Mouse (Mus musculus) layer of hippocampus, adult 8-10 months (tissue): ENCODE results near the gene Prkce. TPM values are rescaled to one million over a fixed set of nuclear protein-coding genes. Genes with fewer than 3 reads are reported as not detected.

ENCODE experiments used
- DNase-seq, 2 experiments: peaks; one replicate each; pipeline ENCODE4 v3.0.0; 2022; ENCODE audit warnings: low spot score in 2 of 2
- total RNA-seq, 4 experiments: library from RNA; stranded (reverse); gene quantifications; 2 replicates each; pipeline ENCODE4 v1.2.4; 2022

Gene Prkce
- total RNA-seq, 4 experiments from 2014 or later: 343 to 388 (median 379) TPM

DNA sequence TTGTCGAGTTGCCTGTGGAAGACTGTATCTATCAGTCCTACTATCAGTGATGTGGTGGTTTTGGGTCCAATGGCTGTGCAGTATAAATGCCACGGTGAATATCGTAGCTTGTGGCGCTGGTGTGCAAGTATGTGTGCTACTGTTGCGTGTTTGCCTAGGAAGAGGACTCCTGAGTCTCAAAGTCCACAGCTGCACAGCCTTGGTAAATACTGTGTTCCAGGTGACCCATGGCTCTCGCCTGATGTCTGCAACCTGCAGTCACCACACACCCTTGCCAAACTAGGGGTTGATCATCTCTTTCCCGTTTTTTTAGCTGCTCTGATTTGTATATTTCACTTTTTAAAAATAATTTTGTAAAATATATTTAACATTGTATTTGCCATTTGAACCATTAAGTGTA is 273.5 kb downstream of the Prkce start:
- DNase-seq: no peak

DNA sequence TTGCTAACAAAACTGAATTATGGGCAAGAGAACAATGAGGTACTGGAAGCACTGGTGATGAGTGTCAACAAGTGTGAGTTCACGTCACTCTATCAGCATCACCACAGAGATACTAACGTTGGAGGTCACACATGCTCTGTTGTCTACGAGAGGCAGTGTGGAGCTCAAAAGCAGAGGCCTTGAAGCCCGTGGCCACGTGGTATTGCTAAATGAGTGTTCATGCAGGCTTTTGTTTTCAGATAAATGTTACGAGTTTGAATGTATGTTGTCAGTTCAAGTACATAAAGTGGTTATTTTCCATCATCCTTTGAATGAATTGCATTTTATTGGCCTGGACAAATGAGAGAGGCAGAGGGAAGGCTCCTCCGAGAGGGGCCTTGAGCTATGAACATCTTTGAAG is 276.3 kb downstream of the Prkce start:
- no peak for DNase-seq

DNA sequence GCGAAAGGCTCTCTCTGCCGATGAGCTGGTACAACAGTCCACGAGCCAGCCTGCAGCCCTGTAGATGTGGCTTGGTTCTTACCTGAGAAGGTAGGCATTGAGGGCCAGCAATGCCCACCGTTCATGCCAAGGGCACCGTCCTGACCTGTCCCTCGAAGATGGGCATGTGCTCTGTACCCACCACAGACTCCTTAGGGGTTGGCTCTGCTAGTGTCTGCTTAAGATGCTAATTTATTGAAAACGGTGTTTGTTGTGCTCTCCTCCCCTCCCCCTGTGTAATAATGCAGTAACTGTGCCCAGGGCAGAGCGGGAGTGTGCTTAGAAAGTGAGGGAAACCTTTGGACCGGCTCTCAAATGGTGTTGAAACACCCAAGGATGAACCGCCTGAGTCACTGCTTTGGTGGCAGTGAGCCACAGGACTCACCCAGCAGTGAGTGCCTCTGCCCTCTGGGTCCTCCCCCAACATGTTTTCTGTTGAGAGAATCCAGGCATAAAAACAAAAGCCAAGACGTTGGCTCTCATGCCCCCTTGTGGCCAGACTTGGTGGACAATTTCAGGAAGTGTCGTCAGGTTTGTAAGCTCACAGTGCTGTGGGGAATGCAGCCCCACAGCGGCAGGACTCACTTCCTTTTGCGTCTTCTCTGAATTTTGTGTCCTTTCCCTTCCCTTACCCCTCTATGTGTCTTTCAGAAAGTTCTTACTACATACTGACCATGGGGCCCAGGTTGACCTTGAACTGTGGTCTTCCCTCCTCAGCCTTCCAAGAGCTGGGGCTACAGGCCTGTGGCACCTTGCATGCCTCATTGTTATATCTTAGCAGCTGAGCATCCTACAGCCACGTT is 277.2 kb downstream of the Prkce start:
- DNase-seq: peak; percentile 85 to 94

DNA sequence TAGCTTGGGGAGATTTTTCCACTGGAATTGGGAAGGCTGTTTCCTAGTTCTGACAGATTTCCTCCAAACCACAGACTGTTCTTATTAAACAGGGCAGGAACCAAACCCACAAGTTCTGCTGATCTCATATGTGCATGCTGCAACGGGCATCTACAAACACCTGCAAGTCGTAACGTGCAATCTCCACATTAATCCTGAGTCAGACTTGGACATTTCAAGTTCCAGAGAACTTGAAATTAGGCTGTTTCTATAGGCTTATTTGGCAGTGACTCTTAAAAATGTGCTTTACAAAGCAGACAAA is 277.8 kb downstream of the Prkce start:
- no peak for DNase-seq

DNA sequence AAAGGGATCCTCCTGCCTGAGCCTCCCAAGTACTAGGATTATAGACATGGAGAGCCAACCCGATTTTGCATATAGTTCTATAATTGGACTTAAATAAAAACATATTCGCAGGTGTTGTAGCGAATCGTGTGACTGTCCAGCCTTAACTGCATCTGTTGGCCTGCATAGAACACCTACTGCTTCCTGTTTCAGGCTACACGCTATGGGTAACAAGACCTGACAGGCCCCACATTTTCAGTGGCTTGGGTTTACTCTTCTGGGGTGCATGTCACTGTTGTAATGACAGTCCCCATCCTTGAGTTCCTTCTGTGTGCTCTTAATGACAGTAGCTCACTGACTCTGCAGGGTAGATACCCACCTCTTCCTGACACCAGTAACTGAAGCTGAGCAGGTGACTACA is 278.3 kb downstream of the Prkce start:
- DNase-seq: no peak

DNA sequence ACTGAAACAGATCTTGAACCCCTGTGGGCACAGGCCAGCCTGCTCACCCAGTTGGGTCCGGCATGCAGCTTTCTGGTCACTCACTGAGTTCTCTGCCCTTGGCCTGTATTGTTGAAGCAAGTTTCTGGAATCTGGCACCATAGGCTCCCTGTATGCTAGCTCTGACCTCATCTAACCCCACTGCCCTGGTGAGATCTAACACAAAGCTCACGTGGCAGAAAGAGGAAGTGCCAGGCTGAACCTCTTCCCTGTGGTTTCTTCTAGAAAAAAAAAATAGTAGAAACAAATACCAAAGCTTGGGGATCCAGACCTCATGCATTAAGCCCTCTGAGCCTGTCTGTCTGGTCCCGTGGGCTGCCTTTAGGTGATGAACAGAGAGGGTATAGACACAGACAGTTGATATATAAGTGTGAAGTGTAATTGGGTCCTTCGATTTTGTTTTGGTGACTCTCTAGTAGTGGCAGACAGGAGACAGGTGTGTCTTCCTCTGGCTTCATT is 279.6 kb downstream of the Prkce start:
- DNase-seq: no peak

DNA sequence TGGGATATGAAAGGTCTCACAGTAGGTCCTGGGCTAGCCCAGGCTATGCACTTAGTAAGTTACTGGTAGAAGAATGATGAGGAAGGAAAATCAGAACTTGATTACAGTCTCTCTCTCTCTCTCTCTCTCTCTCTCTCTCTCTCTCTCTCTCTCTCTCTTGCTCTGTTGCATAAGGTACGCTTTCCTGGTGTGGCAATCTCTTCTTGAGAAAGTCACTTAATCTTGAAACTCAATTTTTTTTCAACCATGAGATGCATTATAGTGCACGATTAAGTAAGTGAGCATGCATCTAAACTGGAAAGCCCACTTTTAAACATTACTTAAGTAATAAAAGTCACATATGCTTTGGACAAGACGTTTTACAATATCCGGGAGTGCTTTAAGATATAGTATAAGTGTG is 285.3 kb downstream of the Prkce start:
- no peak for DNase-seq

DNA sequence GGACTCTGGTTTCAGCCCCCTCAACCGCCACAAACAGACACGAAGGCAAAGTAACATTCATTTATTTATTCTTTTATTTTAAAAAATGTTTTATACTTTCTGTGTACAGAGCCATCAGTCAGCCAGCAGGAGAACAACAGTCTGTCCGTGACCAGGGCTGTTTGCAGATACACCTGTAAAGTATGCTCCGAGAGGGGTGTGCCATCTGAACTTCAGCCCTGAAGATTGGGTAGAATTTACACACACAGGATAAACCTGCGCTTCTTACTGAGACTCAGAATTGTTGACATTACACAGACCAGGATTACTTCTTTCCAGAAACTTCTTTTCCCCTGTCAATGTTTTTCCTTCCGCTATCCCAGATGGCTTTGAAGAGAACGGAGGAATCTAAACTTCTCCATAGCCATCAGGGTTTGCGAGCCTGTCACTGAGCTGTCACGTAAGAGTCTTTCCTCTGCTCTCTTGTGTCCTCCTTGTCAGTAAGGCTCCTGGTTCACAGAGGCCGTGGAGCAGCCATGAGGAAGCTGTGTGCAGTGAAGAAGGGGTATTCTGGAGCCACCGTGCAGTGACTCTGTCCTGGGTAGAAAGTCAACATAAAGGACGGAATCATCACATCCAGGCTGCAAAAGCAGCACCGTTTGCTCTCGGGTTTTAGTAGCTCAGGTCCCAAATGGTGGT is 286.2 kb downstream of the Prkce start:
- DNase-seq: no peak

DNA sequence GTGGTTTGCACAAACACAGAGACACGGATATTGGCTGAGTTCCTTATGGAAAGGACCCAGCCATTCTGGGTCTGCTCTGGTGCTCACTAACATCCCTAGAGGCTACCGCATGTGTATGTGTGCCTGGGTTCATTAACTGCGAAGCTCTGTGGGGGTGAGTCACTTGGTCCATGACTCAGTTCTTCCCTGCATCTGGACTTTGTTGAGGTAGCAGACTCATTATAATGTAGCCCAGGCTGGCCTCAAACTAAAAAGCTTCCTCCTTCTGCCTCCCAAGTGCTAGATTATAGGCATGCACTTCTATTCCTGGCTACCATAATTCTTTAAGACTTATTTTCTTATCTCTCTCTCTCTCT is 286.7 kb downstream of the Prkce start:
- no peak for DNase-seq

DNA sequence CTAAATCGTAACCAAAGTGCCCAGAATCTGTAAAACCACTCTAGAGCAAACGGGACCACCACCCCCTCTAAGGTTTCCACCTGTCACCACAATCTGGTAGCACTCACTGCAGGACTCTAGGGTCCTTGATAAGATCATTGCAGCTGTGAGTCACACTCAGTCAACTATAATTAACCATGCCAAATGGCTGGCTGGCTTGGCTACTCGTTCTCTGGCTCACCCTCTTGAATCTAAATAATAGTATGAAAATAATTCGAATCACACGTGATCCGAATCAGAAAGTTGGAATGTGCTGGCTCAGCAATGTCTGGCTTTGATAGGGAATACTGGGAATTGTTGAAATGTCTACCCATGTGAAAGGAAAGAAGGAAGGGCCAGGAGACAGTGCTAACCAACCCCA is 288.9 kb downstream of the Prkce start:
- no peak for DNase-seq

DNA sequence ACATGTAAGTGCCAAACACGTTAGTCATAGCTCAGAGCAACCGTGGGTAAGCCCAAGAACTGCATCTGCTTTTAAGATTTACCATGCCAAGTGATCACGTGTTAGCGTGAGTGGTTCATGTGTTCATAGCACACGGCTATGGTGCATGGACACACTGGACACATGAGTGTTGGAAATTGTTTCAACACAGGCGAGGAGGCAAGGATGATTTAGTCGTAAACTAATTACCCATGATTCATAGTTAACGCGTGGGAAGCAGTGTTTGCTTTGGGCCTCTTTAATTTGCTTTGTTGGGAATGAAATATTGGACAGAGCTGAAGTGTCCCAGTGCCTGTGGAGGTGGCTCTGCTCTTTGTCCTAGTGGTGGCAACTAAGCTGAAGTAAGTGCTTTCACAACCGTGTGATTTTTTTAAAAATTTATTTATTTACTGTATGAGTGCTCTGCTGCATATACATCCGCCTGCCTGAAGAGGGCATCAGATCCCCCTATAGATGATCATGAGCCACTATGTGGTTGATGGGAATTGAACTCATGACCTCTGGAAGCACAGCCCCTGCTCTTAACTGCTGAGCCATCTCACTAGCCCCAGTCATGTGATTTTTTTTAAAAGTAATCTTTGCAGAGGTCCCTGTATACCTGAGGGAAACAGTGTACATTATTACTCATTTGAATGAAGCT is 290.9 kb downstream of the Prkce start:
- DNase-seq: no peak

DNA sequence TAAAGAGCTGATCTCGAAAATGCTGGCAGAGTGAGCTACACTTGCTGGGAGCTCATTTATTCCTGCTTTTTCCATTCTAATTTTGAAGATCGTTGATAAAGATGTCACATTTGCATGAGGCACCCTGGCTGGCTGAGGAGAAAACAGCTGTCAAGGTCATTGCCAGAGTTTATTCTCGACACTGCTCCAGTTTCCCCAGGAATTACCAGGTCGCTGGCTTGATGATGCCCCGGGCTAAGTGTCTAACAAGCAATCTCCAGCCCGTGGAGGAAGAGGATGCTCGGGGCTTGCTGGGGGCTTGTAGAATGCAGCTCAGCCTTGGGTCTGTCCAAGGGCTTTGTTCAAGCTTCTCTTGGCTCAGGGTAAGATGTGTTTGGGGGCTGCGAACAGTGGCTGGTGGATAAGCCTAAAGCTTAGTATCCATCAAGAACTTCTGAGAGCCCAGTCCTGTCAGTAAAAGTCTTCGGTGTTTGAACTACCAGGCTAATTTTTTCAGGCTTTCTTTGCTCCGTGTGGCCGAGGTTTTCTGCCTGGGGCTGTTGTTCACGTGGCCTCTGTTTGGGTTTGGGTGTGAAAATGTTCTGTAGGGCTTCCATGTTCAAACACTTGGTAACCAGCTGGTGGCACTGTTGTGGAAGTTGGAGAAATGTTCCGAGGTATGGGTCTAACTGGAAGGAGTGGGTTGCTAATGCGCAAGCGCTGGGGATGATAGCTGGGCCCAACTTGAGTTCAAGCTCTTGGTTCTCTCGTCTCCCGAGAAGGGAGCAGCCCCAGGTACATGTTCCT is 293.3 kb downstream of the Prkce start:
- no peak for DNase-seq

DNA sequence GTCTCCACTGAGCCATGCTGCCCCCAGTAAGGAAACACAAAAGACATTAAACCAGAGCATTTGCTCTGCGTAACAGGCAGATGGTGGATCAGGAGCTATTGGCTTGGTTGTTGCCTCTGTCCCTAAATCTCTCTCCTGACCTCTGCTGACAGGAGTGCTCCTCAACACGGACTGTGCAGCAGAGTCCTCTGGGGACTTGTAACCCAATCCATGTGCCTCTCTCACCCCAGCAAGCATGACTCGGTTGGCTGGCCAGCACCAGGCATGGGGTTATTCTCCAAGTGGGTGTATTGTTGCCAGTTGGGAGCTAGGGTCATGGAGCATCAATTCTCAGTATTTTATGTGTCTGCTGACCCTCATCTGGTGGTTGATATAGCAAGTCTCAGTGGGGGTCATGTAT is 295.8 kb downstream of the Prkce start:
- no peak for DNase-seq

DNA sequence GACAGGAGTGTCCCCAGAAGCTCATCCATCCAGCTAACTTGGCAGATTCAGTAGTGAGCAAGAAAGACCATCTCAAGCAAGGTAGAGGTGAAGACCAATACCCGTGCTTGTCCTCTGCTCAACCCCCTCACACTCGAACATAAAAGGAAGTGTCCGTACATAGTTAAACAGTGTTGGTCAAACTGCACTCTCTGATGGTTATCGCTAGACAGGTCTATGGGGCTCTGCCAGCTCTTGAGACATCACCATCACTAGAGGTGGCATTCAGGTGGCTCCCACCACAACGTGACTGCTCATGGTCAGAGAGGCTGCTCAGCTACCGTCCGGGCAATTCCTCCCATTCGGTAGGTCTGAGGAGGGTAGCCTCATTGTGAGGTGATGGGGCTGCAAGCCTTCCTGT is 296.6 kb downstream of the Prkce start:
- DNase-seq: no peak

DNA sequence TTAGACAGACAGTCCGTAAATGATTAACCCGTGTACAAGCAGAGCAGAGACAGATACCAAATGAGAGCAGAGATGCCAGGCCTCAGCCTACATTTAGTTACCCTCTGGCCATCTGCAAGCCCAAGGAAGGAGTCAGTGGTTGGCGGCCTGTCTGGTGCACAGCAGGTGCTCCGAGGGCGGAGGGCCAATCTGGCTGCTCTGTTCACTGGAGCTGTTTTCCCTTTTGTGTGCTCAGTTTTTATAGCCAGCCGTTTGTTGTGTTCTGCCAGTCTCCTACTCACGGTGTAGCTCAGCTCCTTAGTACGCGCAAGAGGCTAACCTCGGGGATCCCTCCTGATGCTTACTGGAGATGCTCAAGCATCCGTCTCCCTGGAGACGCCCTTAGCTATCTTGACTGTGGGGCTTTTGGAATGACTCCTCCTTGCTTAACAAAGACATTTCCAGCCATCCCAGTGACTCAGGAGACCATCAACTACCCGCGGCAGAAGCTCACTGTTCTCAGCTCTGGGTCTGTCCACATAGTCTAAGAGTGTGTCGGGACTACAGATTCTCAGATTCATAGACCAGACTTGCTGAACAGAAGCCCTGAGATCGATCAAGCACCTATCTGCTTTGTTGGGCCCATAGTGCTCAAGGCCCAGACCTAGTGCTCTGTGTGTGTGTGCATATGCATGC is 297.2 kb downstream of the Prkce start:
- peak; percentile 76 to 79 for DNase-seq

DNA sequence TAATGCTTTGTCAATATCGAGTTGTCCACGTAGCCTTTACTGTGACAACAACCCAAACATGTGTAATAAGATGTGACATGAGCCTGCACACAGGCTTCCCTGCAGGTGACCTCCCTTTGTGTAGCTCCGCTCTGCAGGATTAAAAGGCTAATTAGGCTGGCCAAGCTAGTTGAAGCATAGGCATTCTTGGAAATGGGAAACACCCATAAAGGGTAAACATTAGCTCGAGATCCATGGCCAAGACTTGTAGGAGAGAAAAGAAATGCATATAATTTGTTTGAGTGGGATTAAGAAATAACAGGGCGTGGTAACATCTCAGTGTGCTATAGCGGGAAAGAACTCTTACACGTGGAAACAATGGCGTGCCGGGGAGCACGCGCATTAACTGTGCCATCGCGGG is 298.3 kb downstream of the Prkce start:
- no peak for DNase-seq

DNA sequence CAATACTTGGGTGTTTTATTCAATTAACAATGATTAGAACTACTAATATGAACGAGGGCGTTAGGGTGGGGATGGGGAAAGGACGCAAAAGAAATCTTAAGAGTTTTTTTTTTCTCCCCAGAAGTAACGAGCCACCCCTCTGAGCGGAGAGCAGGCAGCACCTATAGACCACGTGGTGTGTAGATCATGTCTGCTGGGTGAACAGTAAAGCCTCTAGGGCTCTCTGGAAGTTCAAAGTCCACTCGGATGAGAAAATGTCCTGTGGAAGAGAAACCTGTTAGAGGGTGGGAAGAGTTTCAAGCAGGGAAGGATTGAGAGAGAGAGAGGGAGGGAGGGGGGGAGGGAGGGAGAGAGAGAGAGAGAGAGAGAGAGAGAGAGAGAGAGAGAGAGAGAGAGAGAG is 298.8 kb downstream of the Prkce start:
- DNase-seq: no peak

DNA sequence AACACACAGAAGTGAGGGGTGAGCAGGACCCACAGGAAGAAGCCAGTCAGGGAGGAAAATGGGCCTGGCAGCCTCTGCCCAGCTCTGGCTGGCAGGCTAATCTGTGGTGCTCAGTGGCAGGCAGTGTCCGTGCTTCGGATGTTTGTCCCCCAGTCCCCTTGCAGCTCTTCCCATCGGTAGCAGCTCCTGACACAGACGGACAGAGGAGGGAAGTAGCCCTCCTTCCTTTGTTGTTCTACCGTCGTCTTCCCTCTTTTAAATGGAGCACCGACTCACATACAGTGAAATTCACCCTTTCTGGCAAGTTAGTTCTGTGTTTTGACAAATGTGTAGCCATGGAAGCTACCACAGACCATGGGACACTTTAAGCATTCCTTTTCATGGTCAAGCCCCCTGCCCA is 299.3 kb downstream of the Prkce start:
- no peak for DNase-seq

DNA sequence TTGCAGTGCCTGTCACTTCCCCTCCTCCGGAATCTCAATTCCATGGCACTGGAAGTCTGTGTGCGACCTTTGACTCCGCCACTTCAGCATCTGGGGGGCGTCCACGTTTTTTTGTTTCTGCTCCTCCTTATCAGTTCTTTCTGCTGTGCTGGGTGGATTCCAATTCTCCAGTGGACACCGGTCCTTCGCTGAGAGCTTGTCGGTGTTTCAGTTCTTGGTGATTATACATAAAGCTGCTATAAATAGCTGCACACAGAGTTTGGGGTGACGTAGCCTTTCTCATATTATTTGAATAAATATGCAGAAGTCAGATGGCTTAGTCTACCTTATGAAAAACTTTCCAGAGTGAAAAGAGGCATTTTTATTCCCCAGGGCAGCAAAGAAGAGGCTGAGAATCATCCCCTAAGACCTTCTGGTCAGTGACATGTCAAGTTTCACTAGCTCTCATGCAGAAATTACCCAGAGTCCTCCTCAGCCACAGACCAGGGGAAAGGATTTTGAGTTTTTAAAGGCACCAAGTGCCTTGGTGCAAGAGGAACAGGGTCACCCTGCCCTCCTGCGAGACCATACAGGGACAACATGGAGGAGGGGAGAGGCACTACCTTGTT is 299.8 kb downstream of the Prkce start:
- DNase-seq: no peak

DNA sequence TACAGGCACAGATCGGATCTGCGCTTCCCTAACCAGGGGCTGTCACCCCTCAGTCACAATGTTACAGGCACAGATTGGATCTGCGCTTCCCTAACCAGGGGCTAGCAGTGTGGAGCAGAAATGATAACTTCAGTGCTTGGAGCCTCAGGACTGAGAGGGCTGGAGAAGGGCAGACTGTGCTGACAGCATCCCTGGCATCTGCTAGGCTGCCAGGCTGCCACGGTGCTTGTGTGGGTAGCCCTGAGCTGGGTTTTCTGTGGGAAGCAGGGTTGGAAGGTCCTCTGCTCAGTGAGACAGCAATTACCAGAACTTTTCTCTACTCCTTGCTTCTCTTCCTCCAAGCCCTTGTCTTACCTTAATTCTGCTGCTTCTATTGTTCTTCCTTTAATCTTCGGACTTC is 300.4 kb downstream of the Prkce start:
- no peak for DNase-seq

DNA sequence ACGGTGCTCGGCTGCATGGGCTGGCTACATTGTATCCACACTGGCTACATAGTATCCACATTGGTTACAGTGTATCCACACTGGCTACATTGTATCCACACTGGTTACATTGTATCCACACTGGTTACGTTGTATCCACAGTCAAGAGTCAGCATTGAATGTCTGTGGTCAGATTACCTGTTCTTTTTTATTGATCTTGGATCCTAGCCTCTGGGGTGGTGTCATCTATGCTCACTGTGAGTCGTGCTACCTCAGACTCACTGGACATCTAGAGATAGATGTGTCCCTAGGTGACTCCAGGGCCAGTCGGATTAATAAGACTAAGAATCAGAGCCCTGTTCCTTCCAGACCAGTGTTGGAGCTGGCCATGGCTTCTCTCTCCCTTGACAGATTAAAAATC is 302.6 kb downstream of the Prkce start:
- no peak for DNase-seq
